Comparison of ENCODE assay signal across 8 mouse cellular contexts in the genomic region with DNA sequence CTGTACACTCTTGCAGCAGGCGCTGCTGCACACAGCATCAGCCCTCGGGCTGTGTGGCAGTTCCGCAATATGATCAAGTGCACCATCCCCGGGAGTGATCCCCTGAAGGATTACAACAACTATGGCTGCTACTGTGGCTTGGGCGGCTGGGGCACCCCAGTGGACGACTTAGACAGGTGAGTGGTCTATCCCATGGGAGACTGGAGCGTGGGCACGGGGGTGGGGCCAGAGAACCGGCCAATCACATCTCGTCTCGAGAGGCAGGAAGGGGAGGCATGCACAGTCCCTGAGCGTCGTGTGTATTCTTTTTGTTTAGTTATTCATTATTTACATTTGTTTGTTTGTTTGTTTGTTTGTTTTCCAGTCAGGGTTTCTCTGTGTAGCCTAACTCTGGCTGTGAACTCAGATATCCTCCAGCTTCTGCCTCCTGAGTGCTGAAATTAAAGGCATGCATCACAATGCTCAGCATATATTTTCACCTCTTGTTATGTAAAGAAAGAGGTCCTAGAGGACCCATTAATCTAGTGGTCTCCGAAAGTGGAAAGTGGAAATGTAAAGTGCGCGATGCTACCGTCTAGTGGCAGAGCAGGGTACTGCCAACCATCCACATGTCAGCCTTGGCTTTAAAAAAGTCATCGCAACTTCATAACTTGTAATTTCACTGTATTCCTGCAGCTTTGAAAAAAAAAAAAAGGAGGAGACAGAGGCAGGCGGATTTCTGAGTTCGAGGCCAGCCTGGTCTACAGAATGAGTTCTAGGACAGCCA. TPM values are rescaled to one million over a fixed set of nuclear protein-coding genes. Genes with fewer than 3 reads are reported as not detected.
DNase-seq lines count a peak whose midpoint lies in the region; ATAC-seq lines count a peak whose summit lies in the region.

No protein-coding gene starts in this region.

- intact Hi-C loops in heart, postnatal 25 days (cut with DNase I), result no loop called here

- no peak for ATAC-seq in heart, embryonic 13.5 days (ENCODE audit: extremely low read depth, insufficient number of reproducible peaks, low FRiP score, low TSS enrichment)

- H3K9ac ChIP-seq in heart, embryonic 13.5 days, result no peak overlapping the region

- H3K4me2 ChIP-seq in heart, embryonic 13.5 days, result peak overlapping the region; percentile 39

- no peaks in the 10 kb centered on the region for H3K36me3 ChIP-seq in heart, embryonic 10.5 days
- H3K36me3 ChIP-seq in heart, embryonic 13.5 days, result no peaks in the 10 kb centered on the region

- DNase-seq in heart, embryonic 10.5 days (ENCODE audit: low spot score), result no peak
- DNase-seq in heart, postnatal 25 days (ENCODE audit: low spot score), result no peak
- peak; percentile 79 for DNase-seq in B cell, adult 2 months
- peak; percentile 47 for DNase-seq in adipocyte (ENCODE audit: low spot score)
- DNase-seq in layer of hippocampus, postnatal 25 days (ENCODE audit: extremely low spot score in 1 of 2, low spot score in 1 of 2), result peak; percentile 38 to 71
- DNase-seq in mesoderm, embryonic 11.5 days (ENCODE audit: low read depth, low spot score), result peak; percentile 78
- no peak for DNase-seq in Muller cell, postnatal 12 days (ENCODE audit: inconsistent ontology term)

- no peaks in the 10 kb centered on the region for H3K9me3 ChIP-seq in heart, embryonic 10.5 days
- no peaks in the 10 kb centered on the region for H3K9me3 ChIP-seq in heart, embryonic 13.5 days

- no peak overlapping the region for H3K27ac ChIP-seq in heart, embryonic 10.5 days
- H3K27ac ChIP-seq in heart, embryonic 13.5 days (replicated peaks), result no peak overlapping the region

- WGBS in heart, embryonic 10.5 days, result 38% methylated on average over 20 of the region's 20 CpGs
- WGBS in heart, embryonic 13.5 days, result 34% methylated on average over 20 of the region's 20 CpGs

- peak overlapping the region; percentile 29; the same call in 1 of the 2 replicates for H3K4me3 ChIP-seq in heart, embryonic 10.5 days
- H3K4me3 ChIP-seq in heart, embryonic 13.5 days, result no peak overlapping the region

- H3K4me1 ChIP-seq in heart, embryonic 10.5 days, result peaks cover 14% of the 10 kb centered on the region
- peaks cover 19% of the 10 kb centered on the region for H3K4me1 ChIP-seq in heart, embryonic 13.5 days

- peaks cover 4% of the 10 kb centered on the region; the same call in 1 of the 2 replicates for H3K27me3 ChIP-seq in heart, embryonic 10.5 days (ENCODE audit: insufficient read depth, poor library complexity, severe bottlenecking)
- H3K27me3 ChIP-seq in heart, embryonic 13.5 days (replicated peaks), result peaks cover 5% of the 10 kb centered on the region; the same call in 1 of the 2 replicates

RNA-seq across cellular contexts. Expression of a gene that starts 4.9 kb away (rescaled TPM):
- polyA plus RNA-seq in heart, embryonic 10.5 days (2016; fragmentation: Nextera tagmentation; extraction: Ambion mirVana), result 0.48 and 1.4 TPM in 2 replicates
- total RNA-seq in heart, postnatal 25 days (2021), result not detected
- polyA plus RNA-seq in heart, embryonic 13.5 days (2015; fragmentation: Nextera tagmentation; extraction: Ambion mirVana), result 0.88 and 1.1 TPM in 2 replicates
- not detected for total RNA-seq in layer of hippocampus, postnatal 25 days (2021)

RNA-seq across cellular contexts. Expression of a gene that starts 13.6 kb away (rescaled TPM):
- polyA plus RNA-seq in heart, embryonic 10.5 days (2016; fragmentation: Nextera tagmentation; extraction: Ambion mirVana), result 18.7 and 19.0 TPM in 2 replicates
- total RNA-seq in heart, postnatal 25 days (2021), result 10 to 100 TPM; 16.8 to 18.5 TPM
- polyA plus RNA-seq in heart, embryonic 13.5 days (2015; fragmentation: Nextera tagmentation; extraction: Ambion mirVana), result 18.9 and 19.8 TPM in 2 replicates
- 10 to 100 TPM; 27.6 to 39.7 TPM for total RNA-seq in layer of hippocampus, postnatal 25 days (2021)

RNA-seq across cellular contexts. Expression of a gene that starts 35.5 kb away (rescaled TPM):
- polyA plus RNA-seq in heart, embryonic 10.5 days (2016; fragmentation: Nextera tagmentation; extraction: Ambion mirVana), result 30.3 and 31.9 TPM in 2 replicates
- total RNA-seq in heart, postnatal 25 days (2021), result 10 to 100 TPM; 34.4 to 39.5 TPM
- polyA plus RNA-seq in heart, embryonic 13.5 days (2015; fragmentation: Nextera tagmentation; extraction: Ambion mirVana), result 29.7 and 31.7 TPM in 2 replicates
- total RNA-seq in layer of hippocampus, postnatal 25 days (2021), result 10 to 100 TPM; 30.9 to 41.9 TPM

RNA-seq across cellular contexts. Expression of a gene that starts 41.5 kb away (rescaled TPM):
- 9.6 and 17.1 TPM in 2 replicates for polyA plus RNA-seq in heart, embryonic 10.5 days (2016; fragmentation: Nextera tagmentation; extraction: Ambion mirVana)
- total RNA-seq in heart, postnatal 25 days (2021), result 1 to 10 TPM in 1 of 2 experiments, under 1 TPM in 1; 0.98 to 1.3 TPM
- polyA plus RNA-seq in heart, embryonic 13.5 days (2015; fragmentation: Nextera tagmentation; extraction: Ambion mirVana), result 3.7 and 4.1 TPM in 2 replicates
- total RNA-seq in layer of hippocampus, postnatal 25 days (2021), result 10 to 100 TPM; 52.5 to 57.1 TPM

Comparison
In these comparisons a context has a peak if more than half of its experiments do, and no peak if none do; other contexts are left out.
1. DNase-seq: peak in B cell, adult 2 months (2 of 2), adipocyte (single experiment), layer of hippocampus, postnatal 25 days (2 of 2) and mesoderm, embryonic 11.5 days (single experiment); none in heart, embryonic 10.5 days (single experiment), heart, postnatal 25 days (single experiment) and Muller cell, postnatal 12 days (single experiment).